In genomic region chr1:74361812-74362211, GRCm38 (mm10) we compare ENCODE assay signal across 8 mouse cellular contexts. TPM values are rescaled to one million over a fixed set of nuclear protein-coding genes. Genes with fewer than 3 reads are reported as not detected.
DNase-seq lines count a peak whose midpoint lies in the region; ATAC-seq lines count a peak whose summit lies in the region.

Gene Catip, plus strand, starts transcription at chr1:74362108.

- H3K9me3 ChIP-seq in intestine, embryonic 14.5 days (ENCODE audit: control insufficient read depth, low read length): no peaks in the 10 kb centered on the region

- H3K4me2 ChIP-seq in intestine, embryonic 14.5 days (ENCODE audit: low read length): no peak within 1 kb of the TSS

- DNase-seq in 416B (ENCODE audit: low read depth): peak; percentile 89
- DNase-seq in adrenal gland, adult 2 months: peak; percentile 77
- peak; percentile 78 for DNase-seq in embryo, embryonic 11.5 days (ENCODE audit: low read depth, low spot score)
- peak; percentile 59 for DNase-seq in gastrocnemius, postnatal 25 days
- DNase-seq in intestine, embryonic 14.5 days (ENCODE audit: low spot score): peak; percentile 76
- DNase-seq in left cerebral cortex, adult 8-10 months (ENCODE audit: low spot score in 2 of 2): peak; percentile 40 to 72
- peak; percentile 71 for DNase-seq in right cerebral cortex, postnatal 14 days

- H3K27ac ChIP-seq in intestine, embryonic 14.5 days (ENCODE audit: low read depth): no peak within 1 kb of the TSS

- no peaks in the 10 kb centered on the region for H3K36me3 ChIP-seq in intestine, embryonic 14.5 days (ENCODE audit: control insufficient read depth, insufficient read depth, low read length)

- WGBS in intestine, embryonic 14.5 days: 4% methylated on average over 2 of the region's 2 CpGs

- no peaks in the 10 kb centered on the region for H3K4me1 ChIP-seq in intestine, embryonic 14.5 days (replicated peaks; ENCODE audit: control insufficient read depth, insufficient read depth, low read length)

- no peaks in the 10 kb centered on the region for H3K27me3 ChIP-seq in intestine, embryonic 14.5 days (replicated peaks; ENCODE audit: control insufficient read depth, insufficient read depth, low read length)

- peak; percentile 66 for ATAC-seq in intestine, embryonic 14.5 days (replicated peaks; ENCODE audit: low FRiP score, low TSS enrichment, low read depth)
- peak; percentile 65 for ATAC-seq in megakaryocyte-erythroid progenitor cell, adult 5-6 weeks (replicated peaks; ENCODE audit: low FRiP score, low TSS enrichment, poor library complexity, severe bottlenecking)

- H3K9ac ChIP-seq in intestine, embryonic 14.5 days (ENCODE audit: low read length): no peak within 1 kb of the TSS

- H3K4me3 ChIP-seq in intestine, embryonic 14.5 days (ENCODE audit: low read depth, low read length): no peak within 1 kb of the TSS

RNA-seq across cellular contexts. Expression of gene Catip, which starts in this region (rescaled TPM):
- total RNA-seq in adrenal gland, adult 2 months (2021): under 1 TPM; 0.29 to 0.69 TPM
- polyA plus RNA-seq in adrenal gland, adult 2 months (2012; rRNA removed): 0.24 and 0.51 TPM in 2 replicates
- not detected for total RNA-seq in gastrocnemius, postnatal 25 days (2021)
- polyA plus RNA-seq in intestine, embryonic 14.5 days (2014; fragmentation: Nextera tagmentation; extraction: Ambion mirVana): 0.60 and 0.82 TPM in 2 replicates
- total RNA-seq in left cerebral cortex, adult 8-10 months (2022): 1 to 10 TPM; 1.4 to 2.5 (median 1.8) TPM
- not detected in 2 replicates for total RNA-seq in megakaryocyte-erythroid progenitor cell, adult 5-6 weeks (2014; fragmentation: Nextera tagmentation)
- not detected in 2 replicates for total RNA-seq in megakaryocyte-erythroid progenitor cell, adult 5-6 weeks (2017)

Comparison
In these comparisons a context has a peak if more than half of its experiments do, and no peak if none do; other contexts are left out.
1. Peak in DNase-seq in adrenal gland, adult 2 months; RNA of the gene not detected or under 1 TPM.
2. Peak in DNase-seq in gastrocnemius, postnatal 25 days; RNA of the gene not detected or under 1 TPM.
3. Peak in DNase-seq and ATAC-seq in intestine, embryonic 14.5 days; RNA of the gene not detected or under 1 TPM.
4. Peak in ATAC-seq in megakaryocyte-erythroid progenitor cell, adult 5-6 weeks; RNA of the gene not detected or under 1 TPM.